Mouse (Mus musculus) Patski (cell line): ENCODE measurements around the gene Lnx1. TPM values are rescaled to one million over a fixed set of nuclear protein-coding genes. Genes with fewer than 3 reads are reported as not detected.

Source experiments
- ATAC-seq: fragments of 100-300 bp; one replicate; pipeline ENCODE4 v1.8.0; 2021
- CTCF ChIA-PET: fragments of 350-600 bp; sonication (Branson Sonifier 250); formaldehyde crosslinking; loops from one replicate; lab custom pipeline; 2022; ENCODE audit warnings: inconsistent platforms; lab: Charles Lee
- POLR2A ChIA-PET: fragments of 350-600 bp; sonication (Branson Sonifier 250); formaldehyde crosslinking; loops from one replicate; lab custom pipeline; 2022; ENCODE audit warnings: antibody characterized with exemption, inconsistent platforms; lab: Charles Lee
- DNase-seq: peaks from one replicate; pipeline ENCODE4 v3.0.0-alpha.2; 2011; ENCODE audit warnings: low read depth, low spot score
- H3K27me3 ChIP-seq: fragments of 371-371 bp; one replicate; pipeline ENCODE4 v1.5.1; 2021
- CTCF ChIP-seq: fragments of 100-300 bp; IDR thresholded peaks from one replicate; pipeline ENCODE4 v1.5.1; 2021
- in situ Hi-C: fragments of 300-500 bp; cut with MboI; formaldehyde crosslinking; loops from 3 replicates; pipeline ENCODE4 v1.11.1; 2018; ENCODE audit warnings: low pct_unique_long_range_greater_than_20kb, mixed read lengths
- polyA plus RNA-seq: library from polyadenylated mRNA; unstranded; gene quantifications from one replicate; pipeline ENCODE4 v1.2.3, GENCODE M21; 2021

Lnx1 gene
- polyA plus RNA-seq, 1 experiment from 2014 or later: 0.09 TPM

DNA sequence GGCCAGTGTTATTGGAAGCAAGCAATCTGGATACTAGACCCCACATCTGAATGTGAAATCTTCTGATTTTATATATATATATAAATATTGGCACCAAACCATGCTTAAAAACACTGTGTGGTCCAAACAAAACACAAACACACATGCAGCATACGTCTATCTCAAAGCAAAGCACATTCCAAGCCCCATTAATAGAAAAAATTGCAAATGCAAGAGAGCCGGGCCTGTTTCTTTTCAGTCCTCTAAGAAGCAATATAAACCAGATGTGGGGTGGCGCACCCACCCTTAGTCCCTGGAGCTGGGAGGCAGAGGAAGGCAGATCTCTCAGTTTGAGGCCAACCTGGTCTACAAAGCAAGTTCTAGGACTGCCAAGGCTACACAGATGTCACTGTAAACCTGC is 68.3 kb downstream of the Lnx1 start:
- TF ChIP-seq CTCF: no peak
- CTCF ChIA-PET: interaction anchor here (2.0 kb wide), 1 partner anchor 15 kb away, joined by 6 read pairs; no protein-coding TSS in a partner anchor
- ATAC-seq (no peak), DNase-seq (no peak)
- in situ Hi-C loops: loop anchor here (25.0 kb wide), 1 partner anchor 303 kb away; no protein-coding TSS in a partner anchor
- POLR2A ChIA-PET: no interaction called here
- H3K27me3 ChIP-seq: no peaks in the 10 kb centered on the region

DNA sequence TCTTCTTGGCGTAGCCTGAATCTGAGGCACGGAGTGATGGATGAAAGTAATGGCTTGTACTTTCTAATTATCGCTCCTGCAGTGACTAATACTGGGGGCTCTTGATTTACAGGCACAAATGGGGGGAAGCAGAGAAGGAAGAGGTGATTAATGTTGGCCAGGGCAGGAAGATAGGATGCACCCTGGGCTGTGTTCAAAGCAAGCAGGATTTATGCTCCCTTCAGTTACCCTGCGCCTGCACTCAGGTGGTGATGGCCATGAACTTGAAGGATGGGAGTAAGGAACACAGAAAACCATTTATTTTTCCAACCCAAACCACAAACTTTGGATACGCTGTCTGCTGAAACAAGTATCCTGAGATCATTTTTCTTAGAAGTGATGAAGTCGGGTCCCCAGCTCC is 69.3 kb downstream of the Lnx1 start:
- TF ChIP-seq CTCF: no peak
- ChIA-PET CTCF (interaction anchor here (1.4 to 2.0 kb wide), 3 partner anchors 8 to 311 kb away, joined by 5 to 6 read pairs (median 5); no protein-coding TSS in a partner anchor), POLR2A (no interaction called here)
- in situ Hi-C loops: loop anchor here (25.0 kb wide), 1 partner anchor 304 kb away; no protein-coding TSS in a partner anchor
- no peak for DNase-seq
- no peaks in the 10 kb centered on the region for H3K27me3 ChIP-seq
- no peak for ATAC-seq

DNA sequence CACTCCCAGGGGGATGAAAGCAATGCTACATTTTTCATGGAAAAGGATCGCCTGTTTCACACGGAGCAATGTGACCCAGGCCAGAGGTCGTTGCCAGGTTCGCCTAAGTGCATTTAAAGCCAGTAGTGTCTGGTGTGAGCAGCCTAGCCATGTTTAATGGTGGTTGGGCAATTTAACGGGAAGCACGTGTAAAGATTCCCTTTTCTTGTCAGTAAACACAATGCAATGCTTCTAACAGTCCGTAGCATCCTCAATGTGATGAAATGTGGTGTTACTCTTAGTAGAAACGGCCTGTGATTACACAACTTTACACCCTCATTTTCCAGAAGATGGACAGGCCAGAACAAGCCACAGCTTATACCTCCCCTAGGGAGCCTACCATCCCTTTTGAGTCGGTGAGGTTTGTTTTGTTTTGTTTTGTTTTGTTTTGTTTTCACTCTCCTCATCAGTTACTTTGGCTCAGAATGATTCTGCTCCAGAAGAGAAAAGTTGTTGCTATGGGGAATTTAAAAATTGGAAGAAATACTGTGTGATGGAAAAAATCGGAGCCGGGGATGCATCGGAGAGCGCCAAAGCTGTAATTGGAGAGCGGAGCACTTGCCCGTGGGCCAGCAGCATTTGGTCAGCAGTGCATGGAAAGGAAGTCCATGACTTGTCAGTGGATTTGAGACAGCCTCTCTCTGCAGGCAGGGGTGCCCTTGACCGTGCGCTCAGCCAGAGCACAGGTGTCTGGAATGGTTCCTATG is 70.2 kb downstream of the Lnx1 start:
- TF ChIP-seq CTCF: no peak
- DNase-seq (no peak), ATAC-seq (no peak)
- CTCF ChIA-PET: interaction anchor here (1.3 to 1.4 kb wide), 3 partner anchors 9 to 312 kb away, joined by 4 to 5 read pairs (median 5); no protein-coding TSS in a partner anchor
- in situ Hi-C loops: loop anchor here (25.0 kb wide), 1 partner anchor 305 kb away; no protein-coding TSS in a partner anchor
- H3K27me3 ChIP-seq: no peaks in the 10 kb centered on the region
- POLR2A ChIA-PET: interaction anchor here (0.5 kb wide), 1 partner anchor 35 kb away, joined by 4 read pairs; no protein-coding TSS in a partner anchor

DNA sequence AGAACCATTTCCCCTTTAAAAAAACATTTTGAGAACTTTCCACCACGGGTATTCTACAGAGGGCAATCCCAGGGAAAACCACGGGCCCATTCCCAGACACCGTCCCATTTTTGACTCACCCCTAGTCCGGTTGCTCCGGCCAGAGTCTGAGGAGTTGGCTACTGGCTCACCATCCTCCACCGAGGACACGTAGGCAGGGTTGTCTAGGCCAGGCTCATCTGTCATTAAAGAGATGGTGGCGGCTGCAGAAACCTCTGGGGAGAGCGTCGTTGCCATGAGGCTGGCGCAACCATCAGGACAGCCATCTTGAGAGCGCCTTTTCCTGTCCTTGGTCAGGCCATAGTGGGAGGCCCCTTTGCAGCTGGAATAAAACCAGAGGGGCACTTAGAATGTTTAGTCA is 74.7 kb downstream of the Lnx1 start:
- POLR2A ChIA-PET: no interaction called here
- CTCF ChIA-PET: interaction anchor here (1.4 kb wide), 1 partner anchor 10 kb away, joined by 3 read pairs; no protein-coding TSS in a partner anchor
- no peaks in the 10 kb centered on the region for H3K27me3 ChIP-seq
- in situ Hi-C loops: loop anchor here (25.0 kb wide), 1 partner anchor 309 kb away; no protein-coding TSS in a partner anchor
- DNase-seq: no peak
- ATAC-seq: no peak
- no peak for TF ChIP-seq CTCF

DNA sequence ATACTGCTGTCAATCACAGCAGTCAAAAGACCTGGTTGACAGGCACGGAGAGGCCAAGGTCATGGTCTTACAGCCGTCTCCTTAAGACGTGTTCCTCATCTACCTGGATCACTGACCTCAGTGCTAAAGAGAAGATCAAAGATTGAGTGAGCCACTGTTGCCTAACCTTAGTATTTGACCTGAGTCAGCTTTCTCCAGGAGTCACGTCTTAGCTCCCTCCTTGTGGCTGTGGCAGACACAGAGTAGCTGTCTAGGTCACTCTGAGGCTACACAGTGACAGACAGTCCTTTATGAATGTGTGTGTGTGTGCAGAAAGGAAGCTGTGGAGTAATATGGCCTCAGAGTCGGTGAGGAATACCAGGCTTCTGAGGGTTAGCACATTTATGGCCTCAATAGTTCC is 78.3 kb downstream of the Lnx1 start:
- in situ Hi-C loops: loop anchor here (25.0 kb wide), 1 partner anchor 312 kb away; no protein-coding TSS in a partner anchor
- CTCF ChIA-PET: interaction anchor here (0.9 to 2.1 kb wide), 3 partner anchors 12 to 17 kb away, joined by 3 to 6 read pairs (median 3); no protein-coding TSS in a partner anchor
- POLR2A ChIA-PET: no interaction called here
- DNase-seq (no peak), ATAC-seq (no peak)
- no peaks in the 10 kb centered on the region for H3K27me3 ChIP-seq
- no peak for TF ChIP-seq CTCF

DNA sequence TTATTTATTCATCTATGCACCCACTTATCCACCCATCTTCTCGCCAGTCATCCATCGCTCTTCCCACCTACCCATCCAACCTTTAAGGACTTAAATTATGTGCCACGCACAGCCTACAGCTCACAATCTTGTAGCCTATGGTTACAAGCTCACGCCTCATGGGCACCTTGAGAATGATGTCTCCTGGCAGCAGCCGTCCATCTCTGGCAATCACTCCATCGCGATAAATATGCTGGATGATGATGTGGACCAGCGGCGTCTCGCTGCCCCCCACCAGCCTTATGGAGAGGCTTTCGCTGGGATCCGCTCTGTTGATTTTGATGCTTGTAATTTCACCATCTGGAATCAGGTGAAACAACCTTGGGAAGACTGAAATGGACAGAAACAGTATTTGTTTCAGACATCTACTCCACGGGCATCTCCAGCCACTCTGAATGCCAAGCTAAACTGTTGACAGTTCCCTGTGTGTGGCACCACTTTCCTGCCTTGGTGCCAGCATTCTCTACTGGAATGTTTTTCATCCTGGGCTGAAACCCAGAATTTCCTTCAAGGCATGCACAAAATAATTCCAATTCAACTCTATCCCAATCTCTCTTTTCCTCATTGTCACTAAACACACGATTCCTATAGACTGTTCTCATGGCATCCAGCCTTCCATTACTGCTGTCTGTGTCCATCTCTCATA is 79.3 kb downstream of the Lnx1 start:
- DNase-seq (no peak), ATAC-seq (no peak)
- in situ Hi-C loops: loop anchor here (25.0 kb wide), 1 partner anchor 311 kb away; no protein-coding TSS in a partner anchor
- H3K27me3 ChIP-seq: no peaks in the 10 kb centered on the region
- ChIA-PET POLR2A (no interaction called here), CTCF (interaction anchor here (0.9 to 2.1 kb wide), 2 partner anchors 15 to 18 kb away, joined by 3 to 6 read pairs; no protein-coding TSS in a partner anchor)
- no peak for TF ChIP-seq CTCF

DNA sequence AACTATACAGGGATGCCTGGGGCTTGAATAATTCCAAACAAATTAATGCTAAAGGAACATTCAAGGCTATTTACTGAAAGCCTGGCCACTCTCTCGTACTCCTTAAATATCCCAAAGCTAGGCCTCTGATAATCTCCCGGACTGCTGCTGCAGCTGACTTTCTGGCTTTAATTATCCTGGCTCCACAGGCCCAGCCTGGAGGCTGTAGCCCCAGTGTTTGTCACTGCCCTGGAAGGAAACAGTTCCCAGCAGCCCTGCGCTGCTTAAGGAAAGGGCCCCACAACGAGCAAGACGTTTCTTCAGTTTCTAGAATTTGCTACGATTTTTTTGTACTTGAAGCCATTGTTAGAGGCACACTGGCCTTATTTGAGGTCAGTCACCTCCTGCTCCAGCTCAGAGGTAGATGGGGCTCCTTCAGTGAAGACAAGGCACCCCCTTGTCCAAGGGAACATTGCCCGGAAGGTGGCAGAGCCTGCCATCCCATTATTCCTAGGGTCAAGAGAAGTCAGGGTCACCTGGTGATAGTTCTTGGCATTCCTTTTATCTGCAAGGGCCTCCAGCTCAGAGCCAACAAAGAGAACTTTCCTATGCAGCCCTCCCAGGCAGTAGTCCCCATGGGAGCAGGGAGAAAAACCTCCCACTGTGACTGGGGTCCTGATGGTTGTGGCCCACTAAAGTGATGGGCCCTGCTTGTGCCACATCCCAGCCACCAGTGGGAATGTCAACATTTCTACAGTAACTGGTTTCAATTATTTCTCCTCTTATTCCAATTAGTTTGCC is 80.8 kb downstream of the Lnx1 start:
- in situ Hi-C loops: loop anchor here (25.0 kb wide), 1 partner anchor 310 kb away; no protein-coding TSS in a partner anchor
- H3K27me3 ChIP-seq: no peaks in the 10 kb centered on the region
- POLR2A ChIA-PET: interaction anchor here (0.7 kb wide), 1 partner anchor 64 kb away, joined by 3 read pairs; no protein-coding TSS in a partner anchor
- no peak for TF ChIP-seq CTCF
- ATAC-seq (no peak), DNase-seq (no peak)
- CTCF ChIA-PET: interaction anchor here (1.0 kb wide), 1 partner anchor 10 kb away, joined by 3 read pairs; no protein-coding TSS in a partner anchor

DNA sequence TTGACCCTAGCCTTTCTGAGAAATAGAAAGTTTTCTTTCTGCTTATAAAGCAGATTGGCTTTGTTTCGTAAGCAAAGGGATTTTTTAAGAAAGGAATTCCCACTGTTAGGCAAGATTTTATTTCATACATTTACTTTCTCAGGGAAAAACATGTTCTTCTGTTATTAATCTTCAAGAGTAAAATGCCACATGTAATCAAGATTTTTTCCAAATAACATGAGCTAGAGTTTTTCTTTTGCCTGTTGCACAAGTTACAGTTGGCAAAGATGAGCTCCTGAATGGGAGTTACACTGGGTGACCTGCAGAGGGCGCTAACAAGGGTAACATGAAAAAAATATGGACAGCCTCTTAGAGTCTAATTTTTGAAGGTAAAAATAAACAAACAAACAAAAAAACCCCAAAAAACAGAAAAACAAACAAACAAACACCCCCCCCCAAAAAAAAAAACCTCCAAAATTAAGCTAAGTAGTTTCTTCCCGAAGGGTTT is 84.1 kb downstream of the Lnx1 start:
- in situ Hi-C loops: loop anchor here (10.0 to 25.0 kb wide), 2 partner anchors 306 to 536 kb away; partner anchors contain the start of gene Pdgfra
- DNase-seq (no peak), ATAC-seq (no peak)
- H3K27me3 ChIP-seq: no peaks in the 10 kb centered on the region
- CTCF ChIA-PET: interaction anchor here (0.6 to 2.0 kb wide), 18 partner anchors 10 to 393 kb away, joined by 3 to 13 read pairs (median 3); no protein-coding TSS in a partner anchor
- TF ChIP-seq CTCF: peak; percentile 80
- POLR2A ChIA-PET: interaction anchor here (0.6 to 1.0 kb wide), 4 partner anchors 31 to 576 kb away, joined by 3 to 9 read pairs (median 4); no protein-coding TSS in a partner anchor
